Mouse (Mus musculus) kidney, postnatal 0 days (tissue): ENCODE measurements around the gene Acoxl. TPM values are rescaled to one million over a fixed set of nuclear protein-coding genes. Genes with fewer than 3 reads are reported as not detected.

Source experiments
- ATAC-seq: fragments of 200-750 bp; cut with Nextera tagmentation; replicated peaks from 2 replicates; pipeline ENCODE4 v1.8.0; 2017; ENCODE audit warnings: low read depth, moderate number of reproducible peaks, moderate TSS enrichment, moderate library complexity; ENCODE audit not compliant: low FRiP score
- DNase-seq: peaks from one replicate; pipeline ENCODE4 v3.0.0-alpha.2; 2016; ENCODE audit warnings: low spot score
- H3K27ac ChIP-seq: fragments of 300-500 bp; sonication (generic); 2 replicates; pipeline ENCODE4 v1.5.1; 2014; ENCODE audit warnings: mild to moderate bottlenecking
- H3K27me3 ChIP-seq: fragments of 300-500 bp; sonication (generic); 2 replicates; pipeline ENCODE4 v1.6.1; 2014; ENCODE audit warnings: low read length, mixed read lengths; ENCODE audit not compliant: insufficient read depth
- H3K36me3 ChIP-seq: fragments of 300-500 bp; sonication (generic); 2 replicates; pipeline ENCODE4 v1.6.1; 2014; ENCODE audit warnings: low read length, mixed read lengths; ENCODE audit not compliant: insufficient read depth
- H3K4me1 ChIP-seq: fragments of 300-500 bp; sonication (generic); replicated peaks from 2 replicates; pipeline ENCODE4 v1.6.1; 2014; ENCODE audit warnings: antibody characterized with exemption, low read length, mixed read lengths; ENCODE audit not compliant: insufficient read depth
- H3K4me2 ChIP-seq: fragments of 300-500 bp; sonication (generic); 2 replicates; pipeline ENCODE4 v1.6.1; 2014; ENCODE audit warnings: mild to moderate bottlenecking, low read length, moderate library complexity, mixed read lengths
- H3K4me3 ChIP-seq: fragments of 300-500 bp; sonication (generic); replicated peaks from 2 replicates; pipeline ENCODE4 v1.5.1; 2014; ENCODE audit warnings: low read depth, low read length
- H3K9ac ChIP-seq: fragments of 300-500 bp; sonication (generic); 2 replicates; pipeline ENCODE4 v1.6.1; 2014; ENCODE audit warnings: low read depth, low read length
- H3K9me3 ChIP-seq: fragments of 300-500 bp; sonication (generic); replicated peaks from 2 replicates; pipeline ENCODE4 v1.6.1; 2016; ENCODE audit warnings: low read length, inconsistent platforms, mixed read lengths
- CTCF ChIP-seq: IDR thresholded peaks from 2 replicates; pipeline ENCODE4 v1.5.1; 2016; ENCODE audit warnings: antibody characterized with exemption, low read depth, mild to moderate bottlenecking, moderate library complexity
- WGBS: fragments of 180-500 bp; shearing (Covaris S2); extraction: QIAGEN DNeasy Blood & Tissue Kit; methylation state at CpG from one replicate; pipeline ENCODE4 v1.1.7; 2014; 5-methylcytosine and 5-hydroxymethylcytosine counted together
- polyA plus RNA-seq: library from polyadenylated mRNA; unstranded; fragments of >200 nt; fragmentation: Nextera tagmentation; extraction: Ambion mirVana; gene quantifications from 2 replicates; pipeline ENCODE4 v1.2.1, GENCODE M21; 2015

Gene Acoxl
- polyA plus RNA-seq, 1 experiment from 2014 or later = 0.61 TPM

DNA sequence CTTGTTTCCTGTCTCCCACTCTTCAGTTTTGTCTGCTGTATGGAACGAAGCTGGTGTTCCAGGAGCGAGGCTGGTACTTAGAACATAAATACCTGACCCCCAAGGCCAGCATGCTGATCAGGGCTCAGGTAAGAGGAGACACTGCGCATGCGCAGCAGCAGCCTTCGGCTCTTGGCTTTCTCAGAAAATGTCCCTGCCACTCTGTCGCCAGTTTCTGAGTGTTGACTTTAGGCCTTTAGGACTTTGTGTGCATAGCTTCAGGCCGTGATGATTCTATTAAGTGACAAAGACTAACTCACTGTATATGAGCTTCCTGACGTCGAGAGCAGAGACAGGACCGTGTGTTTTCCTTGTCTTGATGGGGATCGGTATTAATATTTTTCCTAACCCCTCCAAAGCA is 267.0 kb downstream of the Acoxl start:
- Histone ChIP-seq H3K4me2 (no peak overlapping the region), H3K27ac (no peak overlapping the region)
- DNase-seq = no peak

DNA sequence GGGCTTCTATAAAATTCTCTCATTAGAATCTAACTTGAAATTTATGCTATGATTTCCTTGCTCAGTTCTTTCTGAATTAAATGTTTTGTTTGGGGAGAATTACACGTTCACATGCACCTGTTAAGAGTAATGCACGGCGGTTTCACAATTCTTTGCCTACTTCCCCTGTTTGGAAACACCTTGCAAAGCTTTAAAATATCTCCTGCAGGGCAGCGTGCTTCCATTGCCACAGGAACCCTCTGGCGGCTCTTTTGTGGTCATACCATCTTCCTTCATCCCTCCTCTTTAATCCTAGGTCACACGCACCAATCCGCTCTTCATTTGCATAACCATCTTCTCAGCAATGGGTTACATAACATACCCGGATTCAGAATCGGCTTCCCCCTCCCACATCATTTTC is 272.9 kb downstream of the Acoxl start:
- H3K27ac ChIP-seq = no peak overlapping the region
- H3K9me3 ChIP-seq = no peaks in the 10 kb centered on the region
- ATAC-seq (no peak), DNase-seq (no peak)
- H3K4me1 ChIP-seq = no peaks in the 10 kb centered on the region
- H3K27me3 ChIP-seq = no peaks in the 10 kb centered on the region
- no peaks in the 10 kb centered on the region for H3K36me3 ChIP-seq
- no peak for TF ChIP-seq CTCF
- WGBS = 76% methylated on average over 9 of the region's 9 CpGs
- H3K9ac ChIP-seq = no peak overlapping the region
- no peak overlapping the region for H3K4me3 ChIP-seq
- no peak overlapping the region for H3K4me2 ChIP-seq

More for the DNA sequence above, 267.0 kb downstream of the Acoxl start:
- no peak overlapping the region for H3K9ac ChIP-seq
- 78% methylated on average over 11 of the region's 11 CpGs for WGBS
- no peaks in the 10 kb centered on the region for H3K36me3 ChIP-seq
- H3K27me3 ChIP-seq = no peaks in the 10 kb centered on the region
- TF ChIP-seq CTCF = no peak
- H3K9me3 ChIP-seq = no peaks in the 10 kb centered on the region
- no peaks in the 10 kb centered on the region for H3K4me1 ChIP-seq
- ATAC-seq = no peak
- no peak overlapping the region for H3K4me3 ChIP-seq

DNA sequence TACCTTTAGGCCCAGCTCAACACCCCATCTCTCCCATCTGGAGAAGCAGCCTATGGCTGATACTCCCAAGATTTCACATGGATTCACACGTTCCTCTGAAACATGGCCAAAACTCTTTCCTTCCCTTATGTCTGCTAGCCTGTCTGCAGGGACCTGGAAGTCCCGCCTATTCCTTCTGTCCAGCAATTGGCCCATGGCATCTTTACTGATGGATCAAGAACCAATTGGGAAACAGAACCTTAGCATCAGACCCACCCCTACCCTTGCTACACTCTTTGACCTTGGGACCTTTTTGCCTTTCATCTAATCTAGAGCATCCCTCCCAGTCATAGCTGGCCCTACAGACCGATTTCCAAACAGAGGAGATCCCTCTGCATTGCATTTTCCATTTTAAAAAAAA is 275.9 kb downstream of the Acoxl start:
- DNase-seq (no peak), ATAC-seq (no peak)
- no peak overlapping the region for H3K4me2 ChIP-seq
- no peaks in the 10 kb centered on the region for H3K4me1 ChIP-seq
- no peak overlapping the region for H3K4me3 ChIP-seq
- no peak for TF ChIP-seq CTCF
- no peak overlapping the region for H3K27ac ChIP-seq
- H3K27me3 ChIP-seq = no peaks in the 10 kb centered on the region
- H3K36me3 ChIP-seq = no peaks in the 10 kb centered on the region
- WGBS = 81% methylated on average over 3 of the region's 3 CpGs
- no peaks in the 10 kb centered on the region for H3K9me3 ChIP-seq
- no peak overlapping the region for H3K9ac ChIP-seq

- H3K36me3 ChIP-seq = no peaks in the 10 kb centered on the region
- no peak overlapping the region for H3K9ac ChIP-seq
- DNase-seq = no peak
- H3K4me3 ChIP-seq = no peak overlapping the region
- no peaks in the 10 kb centered on the region for H3K9me3 ChIP-seq
- 67% methylated on average over 4 of the region's 4 CpGs for WGBS
- H3K27ac ChIP-seq = no peak overlapping the region
- no peak overlapping the region for H3K4me2 ChIP-seq
- no peak for ATAC-seq
- no peaks in the 10 kb centered on the region for H3K27me3 ChIP-seq
- TF ChIP-seq CTCF = no peak
- no peaks in the 10 kb centered on the region for H3K4me1 ChIP-seq
These were observed 276.9 kb downstream of the Acoxl start for GRCm38 (mm10) chr2:128115579-128115978.

DNA sequence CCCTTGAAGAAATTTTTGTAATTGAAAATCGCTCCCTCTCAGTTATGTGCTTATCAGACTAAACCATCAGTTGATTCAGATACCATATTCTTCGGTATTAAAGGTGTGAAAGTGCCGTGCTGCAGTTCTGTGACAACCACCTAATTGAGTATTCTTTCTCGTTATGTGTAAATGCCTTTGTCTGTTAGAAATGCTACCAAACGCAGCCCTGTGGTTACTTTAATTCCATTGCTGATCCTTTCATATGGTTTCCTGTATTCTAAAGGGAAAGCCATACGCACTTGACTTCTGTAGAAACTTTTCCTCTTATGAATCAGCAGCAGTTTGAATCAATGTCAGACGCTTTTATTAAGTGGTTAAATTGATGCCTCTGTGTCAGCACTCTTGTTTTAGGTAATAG is 278.9 kb downstream of the Acoxl start:
- H3K4me1 ChIP-seq = peaks cover under 1% of the 10 kb centered on the region; the same call in 1 of the 2 replicates
- ATAC-seq (no peak), DNase-seq (no peak)
- H3K9ac ChIP-seq = no peak overlapping the region
- H3K4me3 ChIP-seq = no peak overlapping the region
- H3K9me3 ChIP-seq = no peaks in the 10 kb centered on the region
- H3K36me3 ChIP-seq = no peaks in the 10 kb centered on the region
- no peak overlapping the region for H3K4me2 ChIP-seq
- H3K27ac ChIP-seq = no peak overlapping the region
- no peak for TF ChIP-seq CTCF
- 71% methylated on average over 7 of the region's 7 CpGs for WGBS
- H3K27me3 ChIP-seq = no peaks in the 10 kb centered on the region

GRCm38 (mm10) chr2:128118971-128119370 is 280.3 kb downstream of the Acoxl start:
- DNase-seq = no peak
- Histone ChIP-seq H3K27me3 (peaks cover 2% of the 10 kb centered on the region; the same call in 1 of the 2 replicates), H3K9me3 (no peaks in the 10 kb centered on the region), H3K4me2 (no peak overlapping the region), H3K36me3 (no peaks in the 10 kb centered on the region), H3K4me1 (peaks cover 15% of the 10 kb centered on the region), H3K4me3 (no peak overlapping the region), H3K9ac (no peak overlapping the region), H3K27ac (no peak overlapping the region)
- TF ChIP-seq CTCF = no peak
- WGBS = 88% methylated on average over 9 of the region's 9 CpGs
- no peak for ATAC-seq

DNA sequence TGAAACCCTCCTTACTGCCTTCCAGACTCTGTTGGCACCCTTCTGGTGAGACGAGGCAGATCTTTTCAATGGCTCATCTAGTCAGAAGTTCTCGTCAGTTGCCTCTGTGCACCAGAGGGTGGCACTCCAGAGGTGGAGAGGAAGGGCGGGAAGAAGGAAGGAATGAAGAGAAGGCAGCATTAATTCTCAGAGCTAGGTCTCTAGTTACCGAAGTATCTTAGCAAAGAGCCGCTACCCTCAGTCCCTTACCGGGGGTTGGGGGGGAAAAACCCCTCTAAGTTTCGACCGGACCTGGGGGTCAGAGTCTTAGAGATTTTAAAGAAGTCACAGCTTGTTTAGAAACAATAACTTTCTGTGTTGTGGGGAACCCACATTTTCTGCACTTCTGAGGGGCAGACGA is 283.8 kb downstream of the Acoxl start:
- WGBS = 1% methylated on average over 9 of the region's 9 CpGs
- H3K4me2 ChIP-seq = peak overlapping the region; percentile 99
- H3K9me3 ChIP-seq = no peaks in the 10 kb centered on the region
- no peak for ATAC-seq
- H3K36me3 ChIP-seq = no peaks in the 10 kb centered on the region
- TF ChIP-seq CTCF = peak; percentile 91
- no peak overlapping the region for H3K9ac ChIP-seq
- peaks cover 9% of the 10 kb centered on the region; the same call in 1 of the 2 replicates for H3K27me3 ChIP-seq
- H3K4me3 ChIP-seq = peak overlapping the region; percentile 17; the same call in 1 of the 2 replicates
- H3K27ac ChIP-seq = no peak overlapping the region
- peaks cover 30% of the 10 kb centered on the region for H3K4me1 ChIP-seq
- DNase-seq = peak; percentile 92
